Mouse (Mus musculus): ENCODE measurements around the gene P2rx1. TPM values are rescaled to one million over a fixed set of nuclear protein-coding genes. Genes with fewer than 3 reads are reported as not detected.

Gene P2rx1
- polyA plus RNA-seq (2014; fragmentation: Illumina TruSeq; extraction: RNeasy Lipid Tissue Mini Kit (QIAGEN cat#74804); ENCODE audit: low read depth, low replicate concordance) = not detected

GRCm38 (mm10) chr11:72998771-72999170 lies at the start of gene P2rx1:
Gene P2rx1 (plus strand): TSS chr11:72999103.

GRCm38 (mm10) chr11:72961072-72961980 lies 37.6 kb upstream of the P2rx1 start, which contains the start of gene Atp2a3:
Gene Atp2a3 (plus strand): TSS chr11:72961169.

GRCm38 (mm10) chr11:73018471-73019146 lies 19.7 kb downstream of the P2rx1 start, which contains the start of gene Camkk1:
Gene Camkk1 (plus strand): TSS chr11:73019008.

GRCm38 (mm10) chr11:73047542-73047996 lies 48.7 kb downstream of the P2rx1 start, which contains the start of gene Ncbp3:
Gene Ncbp3 (plus strand): TSS chr11:73047783.

Other genes with a start within 250 kb of the P2rx1 start
- gene Cyb5d2, start 203.0 kb upstream of the P2rx1 start, polyA plus RNA-seq (2014; fragmentation: Illumina TruSeq; extraction: RNeasy Lipid Tissue Mini Kit (QIAGEN cat#74804); ENCODE audit: low read depth, low replicate concordance) = 11.9 TPM
- gene Zzef1, start 202.9 kb upstream of the P2rx1 start, polyA plus RNA-seq (2014; fragmentation: Illumina TruSeq; extraction: RNeasy Lipid Tissue Mini Kit (QIAGEN cat#74804); ENCODE audit: low read depth, low replicate concordance) = 5.3 TPM
- gene Atp2a3, start 37.9 kb upstream of the P2rx1 start, polyA plus RNA-seq (2014; fragmentation: Illumina TruSeq; extraction: RNeasy Lipid Tissue Mini Kit (QIAGEN cat#74804); ENCODE audit: low read depth, low replicate concordance) = 0.34 TPM
- gene Camkk1, start 19.9 kb downstream of the P2rx1 start, polyA plus RNA-seq (2014; fragmentation: Illumina TruSeq; extraction: RNeasy Lipid Tissue Mini Kit (QIAGEN cat#74804); ENCODE audit: low read depth, low replicate concordance) = not detected
- gene Ncbp3, start 48.7 kb downstream of the P2rx1 start, polyA plus RNA-seq (2014; fragmentation: Illumina TruSeq; extraction: RNeasy Lipid Tissue Mini Kit (QIAGEN cat#74804); ENCODE audit: low read depth, low replicate concordance) = 3.2 TPM
- gene Itgae, start 91.5 kb downstream of the P2rx1 start, polyA plus RNA-seq (2014; fragmentation: Illumina TruSeq; extraction: RNeasy Lipid Tissue Mini Kit (QIAGEN cat#74804); ENCODE audit: low read depth, low replicate concordance) = 0.13 TPM
- 0.21 TPM for gene Haspin, start 139.2 kb downstream of the P2rx1 start, polyA plus RNA-seq (2014; fragmentation: Illumina TruSeq; extraction: RNeasy Lipid Tissue Mini Kit (QIAGEN cat#74804); ENCODE audit: low read depth, low replicate concordance)
- not detected for gene P2rx5, start 161.3 kb downstream of the P2rx1 start, polyA plus RNA-seq (2014; fragmentation: Illumina TruSeq; extraction: RNeasy Lipid Tissue Mini Kit (QIAGEN cat#74804); ENCODE audit: low read depth, low replicate concordance)
- gene Emc6, start 177.9 kb downstream of the P2rx1 start, polyA plus RNA-seq (2014; fragmentation: Illumina TruSeq; extraction: RNeasy Lipid Tissue Mini Kit (QIAGEN cat#74804); ENCODE audit: low read depth, low replicate concordance) = 45.7 TPM
- gene Tax1bp3, start 178.0 kb downstream of the P2rx1 start, polyA plus RNA-seq (2014; fragmentation: Illumina TruSeq; extraction: RNeasy Lipid Tissue Mini Kit (QIAGEN cat#74804); ENCODE audit: low read depth, low replicate concordance) = 9.5 TPM
- gene Ctns, start 199.9 kb downstream of the P2rx1 start, polyA plus RNA-seq (2014; fragmentation: Illumina TruSeq; extraction: RNeasy Lipid Tissue Mini Kit (QIAGEN cat#74804); ENCODE audit: low read depth, low replicate concordance) = 7.8 TPM
- 20.3 TPM for gene Shpk, start 200.4 kb downstream of the P2rx1 start, polyA plus RNA-seq (2014; fragmentation: Illumina TruSeq; extraction: RNeasy Lipid Tissue Mini Kit (QIAGEN cat#74804); ENCODE audit: low read depth, low replicate concordance)
- not detected for gene Trpv1, start 235.2 kb downstream of the P2rx1 start, polyA plus RNA-seq (2014; fragmentation: Illumina TruSeq; extraction: RNeasy Lipid Tissue Mini Kit (QIAGEN cat#74804); ENCODE audit: low read depth, low replicate concordance)